Mouse (Mus musculus) adrenal gland, adult (tissue): ENCODE data around the gene C1qb.

Source experiments
- DNase-seq, 2 experiments: peaks; one replicate each; pipeline ENCODE4 v3.0.0; 2022 to 2023; ENCODE audit warnings: low spot score in 1 of 2; ENCODE audit not compliant: inconsistent age in 2 of 2

The C1qb gene

GRCm38 (mm10) chr4:136894821-136895220 is 8.8 kb upstream of the C1qb start:
- DNase-seq = no peak

GRCm38 (mm10) chr4:136893691-136894543 is 7.9 kb upstream of the C1qb start:
- DNase-seq = peak in 1 of 2 experiments; percentile 65

GRCm38 (mm10) chr4:136892811-136893210 is 6.8 kb upstream of the C1qb start, which contains the start of gene C1qc:
Gene C1qc, minus strand, starts transcription at chr4:136893065.
- peak in 1 of 2 experiments; percentile 35 for DNase-seq

- DNase-seq = no peak
Observed at GRCm38 (mm10) chr4:136892371-136892770, 6.4 kb upstream of the C1qb start.

GRCm38 (mm10) chr4:136891115-136891514 is 5.1 kb upstream of the C1qb start:
- no peak for DNase-seq

- DNase-seq = no peak
Observed at GRCm38 (mm10) chr4:136889981-136890380, 4.0 kb upstream of the C1qb start.

- DNase-seq = no peak
Observed at GRCm38 (mm10) chr4:136887714-136888113, 1.7 kb upstream of the C1qb start.

- DNase-seq = peak in 1 of 2 experiments; percentile 55
Observed at GRCm38 (mm10) chr4:136878601-136879000, 7.4 kb downstream of the C1qb start.

- no peak for DNase-seq
Observed at GRCm38 (mm10) chr4:136878171-136878570, 7.8 kb downstream of the C1qb start.

- DNase-seq = peak in 1 of 2 experiments; percentile 74
Observed at GRCm38 (mm10) chr4:136876971-136877370, 9.0 kb downstream of the C1qb start.

GRCm38 (mm10) chr4:136875012-136875411 is 11.0 kb downstream of the C1qb start:
- DNase-seq = no peak

GRCm38 (mm10) chr4:136868371-136868770 is 17.6 kb downstream of the C1qb start:
- DNase-seq = no peak

GRCm38 (mm10) chr4:136867690-136868345 is 18.2 kb downstream of the C1qb start:
- DNase-seq = no peak

GRCm38 (mm10) chr4:136865531-136865930 is 20.5 kb downstream of the C1qb start:
- no peak for DNase-seq

- DNase-seq = no peak
Observed at GRCm38 (mm10) chr4:136864751-136865470, 21.1 kb downstream of the C1qb start.

GRCm38 (mm10) chr4:136863517-136863916 is 22.5 kb downstream of the C1qb start:
- DNase-seq = no peak

GRCm38 (mm10) chr4:136862411-136862810 is 23.6 kb downstream of the C1qb start:
- no peak for DNase-seq

GRCm38 (mm10) chr4:136861806-136862205 is 24.2 kb downstream of the C1qb start:
- DNase-seq = no peak

GRCm38 (mm10) chr4:136860022-136860421 is 26.0 kb downstream of the C1qb start:
- DNase-seq = no peak

- peak in 1 of 2 experiments; percentile 54 for DNase-seq
Observed at GRCm38 (mm10) chr4:136855081-136855480, 30.9 kb downstream of the C1qb start.

- DNase-seq = no peak
Observed at GRCm38 (mm10) chr4:136852989-136853388, 33.0 kb downstream of the C1qb start.
